Mouse (Mus musculus) right cerebral cortex, postnatal 4 days (tissue): ENCODE measurements around the gene Rasgef1b.
A peak's percentile ranks its signal among the peaks of the same experiment; 100 is the strongest.

Source experiments
- DNase-seq: peaks from one replicate; pipeline ENCODE4 v3.0.0-alpha.2; 2022

Rasgef1b gene

DNA sequence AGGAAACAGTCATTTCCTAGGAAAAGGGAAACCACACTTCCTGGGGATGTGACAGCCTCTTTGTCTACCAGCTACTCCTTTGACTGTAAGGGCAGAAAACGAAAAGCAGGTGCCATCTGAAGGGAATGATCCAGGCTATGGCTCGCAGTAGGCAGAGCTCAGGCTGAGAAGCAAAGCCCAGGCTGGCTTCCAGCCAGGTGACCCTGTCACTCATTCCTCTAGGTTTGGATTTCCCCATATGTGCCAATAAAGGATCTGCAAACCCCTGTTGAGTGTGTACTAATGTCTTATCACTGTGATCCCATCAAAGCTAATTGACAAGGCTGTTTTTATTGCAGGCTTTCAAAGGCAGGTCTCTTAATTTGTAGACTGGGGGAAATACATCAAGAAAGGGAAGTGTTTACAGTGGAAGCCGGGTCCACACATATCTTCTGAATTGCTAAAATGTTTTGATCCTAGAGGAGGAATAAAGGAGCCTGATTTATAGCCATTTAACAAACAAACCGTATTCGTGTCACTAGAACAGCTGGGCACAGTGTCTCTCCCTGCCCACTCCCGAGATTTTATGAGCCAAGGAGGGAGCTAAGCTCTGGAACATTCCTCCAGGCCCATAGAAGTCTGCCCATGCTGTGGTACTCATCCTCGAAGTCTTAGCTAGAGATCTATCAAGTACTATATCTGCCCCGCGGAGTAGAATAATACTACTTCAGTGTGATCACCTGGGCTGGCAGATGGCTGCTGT is 449.7 kb downstream of the Rasgef1b start:
- DNase-seq, result peak; percentile 14

- DNase-seq, result no peak
These were observed 450.5 kb downstream of the Rasgef1b start for GRCm38 (mm10) chr5:99278364-99278763.

GRCm38 (mm10) chr5:99277536-99277935 is 451.3 kb downstream of the Rasgef1b start:
- DNase-seq, result no peak

- DNase-seq, result peak; percentile 44
These were observed 454.7 kb downstream of the Rasgef1b start for GRCm38 (mm10) chr5:99274119-99274563.

GRCm38 (mm10) chr5:99271531-99271930 is 457.3 kb downstream of the Rasgef1b start:
- DNase-seq, result no peak

- no peak for DNase-seq
These were observed 459.7 kb downstream of the Rasgef1b start for GRCm38 (mm10) chr5:99269131-99269530.

- DNase-seq, result no peak
These were observed 461.5 kb downstream of the Rasgef1b start for GRCm38 (mm10) chr5:99267338-99267737.

GRCm38 (mm10) chr5:99266301-99266700 is 462.6 kb downstream of the Rasgef1b start:
- no peak for DNase-seq

DNA sequence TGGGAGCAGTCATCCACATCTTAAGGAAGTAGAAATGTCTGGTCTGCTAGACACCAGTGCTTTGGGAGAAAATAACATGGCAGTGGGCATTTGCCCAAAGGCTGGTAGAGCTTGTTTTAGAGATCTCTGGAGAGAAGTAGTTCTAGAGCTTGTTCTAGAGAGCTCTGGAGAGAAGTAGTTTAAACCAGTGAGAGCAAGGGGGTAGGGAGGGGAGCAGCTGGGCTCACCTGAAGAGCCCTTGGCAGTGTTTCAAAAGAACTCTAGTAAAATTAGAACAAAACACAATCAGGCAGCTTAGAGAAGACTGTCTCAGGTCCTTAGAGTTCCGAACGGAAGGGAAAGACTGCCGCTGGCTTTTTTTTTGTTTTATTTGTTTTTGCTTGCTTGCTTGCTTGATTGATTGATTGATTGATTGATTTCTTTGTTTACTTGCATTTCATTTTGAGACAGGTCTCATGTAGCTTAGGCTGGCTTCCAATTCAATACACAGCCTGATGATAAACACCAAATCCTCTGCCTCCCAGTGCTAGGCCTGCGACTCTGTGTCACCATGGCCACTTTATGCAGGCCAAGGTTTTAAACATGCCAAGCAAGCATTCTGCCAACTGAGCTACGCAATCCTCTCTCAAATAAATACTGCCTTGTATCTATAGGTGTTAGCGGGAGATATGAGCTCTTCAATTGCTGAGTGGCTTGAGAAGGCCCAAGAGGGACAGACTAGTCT is 466.5 kb downstream of the Rasgef1b start:
- DNase-seq, result no peak

DNA sequence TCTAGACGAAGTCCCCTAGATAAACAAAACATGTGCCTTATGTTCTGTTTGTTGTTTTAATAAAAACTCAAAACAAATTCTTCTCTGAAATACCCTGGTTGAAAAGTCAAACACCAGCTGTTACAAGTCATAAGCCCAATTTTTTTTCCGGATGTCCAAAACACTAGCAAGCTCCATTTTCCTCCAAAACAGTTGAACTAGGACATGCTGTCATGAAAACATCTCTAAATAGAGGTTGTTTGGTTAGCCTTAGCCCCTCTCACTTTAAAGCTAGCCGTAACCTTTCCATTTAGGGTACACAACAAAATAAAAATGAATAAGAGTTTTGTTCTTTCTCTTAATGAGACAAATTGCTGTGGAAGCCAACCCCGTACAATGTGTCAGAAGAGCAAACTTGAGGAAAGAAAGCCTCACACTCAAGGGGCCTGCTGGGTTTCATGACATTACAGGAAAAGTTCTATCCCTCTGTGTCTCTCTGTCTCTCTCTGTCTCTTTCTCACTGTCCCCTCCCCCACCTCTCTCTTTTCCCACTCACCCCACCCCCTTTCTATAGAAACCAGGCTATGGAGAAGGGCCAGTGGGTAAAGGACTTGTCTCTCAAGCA is 467.6 kb downstream of the Rasgef1b start:
- no peak for DNase-seq

DNA sequence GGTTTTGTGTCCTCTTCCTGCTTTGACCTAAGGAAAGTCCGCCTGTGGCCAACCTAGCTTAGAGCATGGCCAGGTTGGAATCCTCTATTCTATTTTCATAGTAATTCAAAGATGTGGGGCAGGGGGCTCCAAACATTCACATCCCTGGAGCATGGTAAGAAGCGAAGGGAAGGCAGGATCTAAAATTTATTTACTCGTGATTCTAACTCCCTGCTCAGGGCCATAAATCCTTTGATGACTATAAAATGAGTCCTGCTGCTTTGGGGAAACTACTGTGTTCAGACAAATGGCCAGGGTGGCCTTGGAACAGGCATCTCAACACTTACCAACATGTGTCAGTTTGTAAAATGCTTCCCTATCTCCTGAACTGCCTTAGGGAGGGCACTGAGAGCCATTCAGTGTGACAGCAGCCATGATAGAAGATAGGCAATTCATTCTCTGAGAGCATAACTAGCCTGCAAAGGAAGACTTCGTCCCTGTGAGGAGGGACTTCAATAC is 470.8 kb downstream of the Rasgef1b start:
- DNase-seq, result no peak

DNA sequence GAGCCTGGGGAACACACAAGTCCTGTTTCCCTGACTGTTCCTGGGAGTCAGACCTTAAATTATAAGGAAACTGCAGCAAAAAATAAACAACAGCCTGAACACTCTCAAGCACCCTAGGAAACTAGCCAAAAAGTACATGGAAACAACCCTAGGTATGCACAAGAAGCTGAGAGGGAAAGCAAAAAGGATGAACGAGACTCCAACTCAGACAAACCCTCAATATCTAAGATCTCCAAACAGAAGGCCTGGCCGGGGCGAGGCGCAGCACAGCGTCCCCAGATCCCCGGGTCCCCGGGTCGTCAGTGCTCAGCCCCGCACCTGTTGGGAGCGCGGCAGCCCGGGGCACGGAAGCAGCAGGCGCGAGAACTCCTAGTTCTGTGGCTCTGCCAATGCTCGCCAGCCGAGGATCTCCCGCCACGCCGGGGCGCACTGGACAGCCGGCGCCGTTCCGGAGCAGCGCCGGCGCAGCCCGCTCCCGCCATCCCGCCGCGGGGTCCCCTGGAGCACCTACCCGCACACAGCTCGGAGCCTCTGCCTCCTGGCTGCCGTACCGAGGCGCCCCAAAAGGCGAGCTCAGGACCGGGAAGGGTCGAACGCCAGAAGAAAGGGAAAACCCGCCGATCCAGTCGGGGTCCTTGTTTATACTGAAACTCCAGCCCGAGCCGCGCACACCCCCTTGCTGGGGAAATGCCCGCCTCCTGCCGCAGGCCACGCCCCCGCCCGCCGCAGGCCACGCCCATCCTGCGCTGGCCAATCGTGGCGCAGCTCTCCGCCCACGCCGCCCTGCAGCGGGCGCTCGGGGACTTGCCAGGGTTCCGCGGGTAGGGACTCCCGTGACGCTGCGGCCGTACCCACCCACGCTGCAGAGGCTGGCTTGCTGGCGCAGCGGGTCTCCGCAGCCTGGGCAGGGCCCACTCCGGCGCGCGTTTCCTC is 476.4 kb downstream of the Rasgef1b start:
- DNase-seq, result peak; percentile 96

DNA sequence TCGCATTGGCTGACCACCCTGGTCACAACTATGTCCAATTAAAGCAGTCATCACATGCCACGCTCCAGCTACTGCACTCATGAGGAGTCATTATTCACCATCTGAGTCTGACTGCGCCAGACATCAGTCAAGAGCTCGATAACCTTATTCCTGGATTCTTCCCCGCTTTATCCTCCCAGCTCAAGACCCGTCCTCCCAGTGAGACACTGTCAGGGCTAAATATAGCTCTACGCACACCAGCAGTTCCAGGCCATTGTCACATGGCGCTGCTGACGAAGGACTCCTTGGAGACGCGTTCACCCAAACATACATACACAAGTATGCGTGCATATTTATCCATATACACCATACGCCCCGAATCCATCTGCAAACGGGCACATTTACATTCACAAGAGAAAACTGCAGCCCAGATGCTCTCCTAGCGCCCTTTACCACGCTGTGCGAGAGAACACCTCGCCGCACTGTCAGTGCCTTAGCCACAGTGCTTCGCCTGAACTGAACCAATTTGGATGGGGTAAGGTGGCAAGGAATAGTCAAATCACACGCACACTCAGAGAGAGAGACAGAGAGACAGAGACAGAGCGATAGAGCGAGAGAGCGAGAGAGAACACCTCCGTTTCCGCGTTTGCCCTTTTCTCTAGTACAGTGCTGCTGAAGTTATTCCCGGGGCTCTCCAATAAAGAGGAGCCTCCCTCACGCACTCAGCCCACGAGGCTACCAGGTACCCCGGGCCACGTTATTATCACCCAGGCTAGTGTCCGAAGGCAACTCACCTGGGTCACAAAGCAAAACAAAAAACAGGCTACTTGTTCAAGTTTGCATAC is 477.3 kb downstream of the Rasgef1b start:
- no peak for DNase-seq

DNA sequence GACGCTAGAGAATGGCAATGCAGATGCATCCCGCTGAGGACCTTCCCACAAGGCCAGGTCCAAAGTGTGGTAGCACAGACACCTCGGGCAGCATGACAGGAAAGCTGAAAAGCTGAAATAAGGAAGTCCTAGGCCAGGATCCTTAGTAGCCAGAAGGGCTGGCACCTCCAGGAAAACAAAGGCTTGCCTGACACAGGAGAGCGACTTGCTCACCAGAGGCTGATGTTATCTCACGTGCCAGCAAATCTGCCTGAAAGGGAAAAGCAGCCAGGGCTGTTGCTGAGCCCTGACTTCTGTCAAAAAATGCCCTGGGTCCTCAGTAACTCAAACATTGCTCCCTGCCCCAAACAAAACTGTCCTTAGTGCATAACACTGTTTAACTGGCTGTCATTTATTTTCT is 478.0 kb downstream of the Rasgef1b start:
- DNase-seq, result no peak

DNA sequence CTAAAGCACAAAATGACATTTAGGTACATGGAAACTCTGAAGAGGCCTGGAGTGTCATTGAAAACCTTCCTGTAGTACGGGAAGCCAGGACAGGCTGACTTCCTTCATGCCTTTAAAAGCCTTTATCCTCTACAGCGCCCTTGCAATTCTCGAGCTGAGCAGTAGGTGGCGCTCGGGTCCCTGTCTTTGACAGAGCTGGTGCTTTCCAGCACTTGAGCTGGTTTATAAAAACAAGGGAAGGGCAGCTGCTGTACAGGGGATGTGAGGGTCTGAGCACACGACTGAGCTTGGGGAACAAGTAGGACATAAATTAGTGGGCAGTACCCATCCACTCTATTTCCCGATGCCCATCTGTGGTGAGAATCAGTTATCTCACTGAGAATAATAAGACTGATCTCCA is 480.4 kb downstream of the Rasgef1b start:
- peak; percentile 100 for DNase-seq

DNA sequence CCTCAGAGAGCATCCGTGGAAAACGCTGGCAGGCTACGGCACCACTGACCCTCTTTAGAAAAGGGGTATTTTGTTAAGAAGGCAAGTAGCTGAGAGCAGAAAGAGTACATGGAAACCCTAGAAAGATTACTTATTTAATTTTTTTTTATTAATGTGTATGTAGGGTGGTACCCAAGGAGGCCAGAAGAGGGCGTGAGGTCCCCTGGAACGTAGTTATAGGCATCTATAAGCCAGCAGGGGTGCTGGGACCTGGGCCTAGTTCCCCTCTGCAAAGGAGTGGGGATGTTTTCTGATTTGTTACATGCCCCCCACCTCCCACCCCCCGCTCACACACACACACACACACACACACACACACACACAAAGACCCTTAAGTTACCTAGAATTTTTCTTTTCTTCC is 480.9 kb downstream of the Rasgef1b start:
- DNase-seq, result no peak

- no peak for DNase-seq
These were observed 481.4 kb downstream of the Rasgef1b start for GRCm38 (mm10) chr5:99247441-99247840.

DNA sequence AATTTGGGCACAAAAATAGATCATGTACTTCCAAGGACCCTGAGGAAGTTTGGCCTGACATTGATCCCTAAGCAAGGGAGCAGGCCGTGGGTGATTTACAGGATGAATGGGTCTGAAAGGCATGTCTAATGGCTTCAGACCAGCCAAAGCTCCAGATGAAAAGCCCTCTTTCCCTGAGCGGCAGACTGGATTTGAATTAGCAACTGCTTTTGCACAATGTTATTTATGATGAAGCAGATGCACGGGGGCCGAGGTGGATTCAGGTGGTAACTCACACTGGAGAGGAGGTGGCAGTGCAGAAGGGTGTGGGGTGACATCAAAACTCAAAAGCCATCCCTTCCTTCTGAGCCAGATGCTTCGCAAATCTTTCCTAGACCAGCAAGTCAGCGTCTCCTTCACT is 481.9 kb downstream of the Rasgef1b start:
- DNase-seq, result no peak

DNA sequence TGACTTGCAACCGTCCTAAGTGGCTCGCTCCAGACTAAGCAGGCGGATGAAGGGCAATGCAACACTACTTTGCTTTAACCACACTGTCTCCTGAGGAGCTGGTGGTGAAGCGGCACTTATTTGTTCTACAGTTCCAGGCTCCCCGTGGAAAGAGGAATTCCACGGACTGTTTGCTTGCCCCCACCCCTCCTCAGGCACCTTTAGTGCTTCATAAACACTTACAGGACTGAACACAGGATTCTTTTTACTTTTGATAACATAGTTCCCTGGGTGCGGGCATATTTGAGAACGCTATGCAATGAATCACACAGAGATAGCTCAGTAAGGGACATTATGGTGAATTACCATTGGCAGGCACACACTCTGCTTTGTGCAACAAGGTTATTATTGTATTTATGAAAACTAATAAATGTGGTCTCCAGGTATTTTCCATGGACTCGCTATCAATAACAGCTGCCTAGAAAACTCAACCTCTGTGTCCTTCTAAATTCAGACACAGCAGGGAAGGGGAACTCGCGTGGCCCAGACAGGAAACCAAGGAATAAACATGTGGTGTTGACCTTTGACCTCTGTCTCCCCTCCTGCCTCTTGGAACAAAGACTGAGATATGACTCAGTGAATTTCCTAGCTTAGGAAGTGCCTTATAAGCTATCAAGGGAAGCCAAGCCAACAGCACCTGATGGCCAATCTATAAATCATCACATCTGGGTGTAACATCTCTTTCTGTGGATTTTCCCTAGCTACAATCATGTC is 486.7 kb downstream of the Rasgef1b start:
- no peak for DNase-seq

- no peak for DNase-seq
These were observed 488.4 kb downstream of the Rasgef1b start for GRCm38 (mm10) chr5:99240501-99240900.

- DNase-seq, result no peak
These were observed 489.2 kb downstream of the Rasgef1b start for GRCm38 (mm10) chr5:99239677-99240076.
